Mouse (Mus musculus) large intestine, adult 2 months (tissue): ENCODE measurements around the gene Serpina1e. TPM values are rescaled to one million over a fixed set of nuclear protein-coding genes. Genes with fewer than 3 reads are reported as not detected.

Experiments
- DNase-seq: peaks from one replicate; pipeline ENCODE4 v3.0.0-alpha.2; 2012; ENCODE audit warnings: low read depth, low spot score
- WGBS: fragments of 180-500 bp; shearing (Covaris S2); methylation state at CpG from one replicate; pipeline ENCODE4 v1.1.7; 2018; 5-methylcytosine and 5-hydroxymethylcytosine counted together
- polyA plus RNA-seq: library from polyadenylated mRNA; depleted of rRNA; stranded (reverse); fragments of >200 nt; gene quantifications from 2 replicates; pipeline ENCODE4 v1.2.3, GENCODE M21; 2012; rRNA removed

Gene Serpina1e
- 0.73 and 1.7 TPM in 2 replicates for polyA plus RNA-seq

DNA sequence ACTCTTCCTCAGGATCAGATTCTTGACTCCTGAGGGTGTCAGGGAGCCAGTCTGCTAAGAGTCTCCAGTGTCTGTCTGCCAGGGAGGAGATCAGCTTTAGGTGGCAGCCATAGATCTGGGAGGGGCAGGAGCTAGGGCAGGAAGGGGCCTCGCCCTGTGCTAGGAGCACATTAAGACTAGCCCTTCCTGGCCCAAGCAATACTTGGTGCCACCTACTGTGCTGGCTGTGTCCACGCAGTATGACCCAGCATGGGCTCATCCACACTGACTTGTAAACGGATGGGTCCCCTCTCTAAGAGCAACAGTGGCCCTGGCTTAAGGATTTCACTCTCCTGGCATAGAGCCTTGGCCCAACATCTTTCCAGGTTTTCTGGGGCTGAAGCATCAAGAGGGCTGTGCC lies at the start of gene Serpina1e:
TSS of gene Serpina1e (minus strand) at position 178 of the 400 bp plus-strand sequence.
- 58% methylated on average over 3 of the region's 3 CpGs for WGBS
- DNase-seq = no peak

DNA sequence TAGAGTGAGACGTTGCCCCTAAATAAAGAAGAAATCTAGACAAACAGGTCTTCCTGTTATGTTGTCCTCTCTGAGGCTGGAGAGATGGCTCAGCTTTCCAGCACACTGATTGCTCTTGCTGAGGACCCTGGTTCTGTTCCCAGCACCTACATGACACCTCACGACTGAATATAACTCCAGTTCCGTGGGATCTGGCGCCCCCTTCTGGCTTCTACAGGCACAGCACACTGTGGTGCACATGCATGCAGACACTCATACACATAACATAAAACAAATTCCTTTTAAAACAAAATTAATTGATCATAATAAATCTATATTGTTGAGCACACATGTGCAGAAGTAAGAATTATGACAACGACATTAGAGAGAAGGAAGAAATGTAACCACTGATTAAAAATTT lies 45.9 kb upstream of the Serpina1e start:
- WGBS = 88% methylated on average over 5 of the region's 5 CpGs
- no peak for DNase-seq

DNA sequence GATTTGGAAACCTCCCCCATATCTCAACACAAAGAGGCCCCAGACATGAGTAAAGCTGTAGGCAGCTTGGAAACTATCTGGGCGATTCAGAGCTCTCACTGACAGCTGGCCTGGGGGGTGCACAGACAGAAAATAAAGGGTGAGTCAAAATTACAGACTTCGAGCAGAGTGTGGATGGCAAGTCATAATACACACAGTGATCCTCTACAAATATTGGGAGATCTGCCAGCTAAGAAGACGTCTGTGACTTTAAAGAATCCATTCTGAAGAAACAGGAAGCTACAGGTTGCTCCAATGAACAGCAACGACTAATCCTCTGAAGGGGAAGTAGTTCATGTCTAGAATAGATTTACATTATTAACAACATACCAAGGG lies 44.5 kb upstream of the Serpina1e start:
- DNase-seq = no peak
- WGBS = 5% methylated on average over 4 of the region's 4 CpGs

DNA sequence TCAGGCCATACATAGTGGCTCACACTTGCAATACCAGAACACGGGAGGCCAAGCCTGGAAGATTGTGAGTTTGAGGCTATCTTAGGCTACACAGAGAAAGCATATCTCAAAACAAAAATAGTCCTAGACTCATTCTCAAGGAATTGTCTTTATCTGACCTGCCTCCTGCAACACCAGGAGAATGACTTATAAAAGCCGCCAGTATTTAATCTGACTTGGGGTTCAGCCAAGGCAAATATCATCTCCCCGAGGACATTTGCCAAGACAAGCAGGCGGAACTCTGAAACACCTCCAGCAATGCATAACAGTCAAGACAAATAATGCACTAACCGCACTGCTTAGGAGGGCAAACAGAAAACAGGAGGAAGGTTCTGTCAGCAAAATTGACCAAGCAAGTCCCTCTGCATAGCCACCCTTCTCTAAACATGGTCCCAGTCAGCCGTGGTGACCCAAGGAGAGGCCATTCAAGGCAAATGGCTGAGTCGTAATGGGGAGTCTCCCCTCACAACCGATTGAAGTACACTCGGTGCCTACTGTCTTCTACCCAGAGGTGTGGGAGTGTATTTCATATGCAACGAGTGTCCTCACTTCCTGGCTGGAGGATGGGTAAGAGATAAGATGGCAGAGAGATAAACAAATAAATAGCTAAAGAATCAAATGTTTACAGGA lies 43.9 kb upstream of the Serpina1e start:
- DNase-seq = peak; percentile 70
- WGBS = 18% methylated on average over 10 of the region's 10 CpGs

DNA sequence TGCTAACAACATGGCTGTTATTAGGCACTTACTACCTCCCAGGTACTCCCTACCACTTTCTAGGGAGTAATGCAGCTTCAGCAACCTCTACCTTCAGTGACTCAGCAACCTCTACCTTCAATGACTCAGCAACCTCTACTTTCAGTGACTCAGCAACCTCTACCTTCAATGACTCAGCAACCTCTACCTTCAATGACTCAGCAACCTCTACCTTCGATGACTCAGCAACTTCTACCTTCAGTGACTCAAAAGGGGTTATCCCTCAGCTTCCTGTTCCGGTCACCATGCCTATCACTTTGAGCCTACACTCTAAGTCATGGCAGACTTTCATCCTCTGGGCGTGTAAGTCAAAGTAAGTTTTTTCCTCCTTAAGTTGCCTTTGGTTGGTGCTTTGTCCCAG lies 41.8 kb upstream of the Serpina1e start:
- DNase-seq = no peak
- WGBS = 87% methylated on average over 3 of the region's 3 CpGs

DNA sequence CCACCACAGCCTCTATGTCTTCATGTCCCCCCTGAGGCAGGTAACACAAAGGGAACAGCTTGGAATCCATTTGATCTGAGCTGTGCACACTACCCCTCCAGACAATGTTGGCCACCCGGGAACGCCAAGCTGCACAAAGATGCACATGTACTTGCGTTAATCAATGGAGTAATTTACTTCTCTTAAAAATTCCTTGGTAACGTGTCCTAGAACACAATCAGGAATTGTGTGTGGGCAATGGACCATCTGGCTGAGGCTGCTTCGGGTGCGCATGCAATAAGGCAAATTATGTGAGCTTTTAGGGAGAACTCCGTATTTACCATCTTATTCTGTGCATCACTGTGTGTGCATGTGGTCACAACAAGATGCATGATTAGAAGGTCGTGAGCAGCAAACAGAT lies 40.8 kb upstream of the Serpina1e start:
- WGBS = 88% methylated on average over 8 of the region's 8 CpGs
- DNase-seq = no peak

DNA sequence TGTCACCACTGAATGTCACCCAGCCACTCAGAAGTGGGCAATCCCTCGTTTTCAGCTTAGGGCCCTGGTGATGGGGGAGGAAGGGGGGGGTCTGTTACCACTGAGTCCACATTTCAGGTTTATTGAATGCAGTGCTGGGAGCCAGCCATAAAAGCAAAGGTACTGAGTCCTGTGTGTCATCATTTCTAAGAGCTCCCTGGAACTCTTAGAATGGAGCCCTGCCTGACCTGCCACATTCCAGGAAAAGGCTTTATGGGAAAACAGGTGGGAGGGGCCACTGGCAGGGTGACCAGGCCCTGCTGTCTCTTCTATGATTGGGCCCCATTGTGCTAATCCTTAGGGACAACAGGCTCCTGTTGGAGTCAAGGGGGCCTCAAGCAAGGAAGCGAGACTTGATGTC lies 37.7 kb upstream of the Serpina1e start:
- no peak for DNase-seq
- 50% methylated on average over 2 of the region's 2 CpGs for WGBS

DNA sequence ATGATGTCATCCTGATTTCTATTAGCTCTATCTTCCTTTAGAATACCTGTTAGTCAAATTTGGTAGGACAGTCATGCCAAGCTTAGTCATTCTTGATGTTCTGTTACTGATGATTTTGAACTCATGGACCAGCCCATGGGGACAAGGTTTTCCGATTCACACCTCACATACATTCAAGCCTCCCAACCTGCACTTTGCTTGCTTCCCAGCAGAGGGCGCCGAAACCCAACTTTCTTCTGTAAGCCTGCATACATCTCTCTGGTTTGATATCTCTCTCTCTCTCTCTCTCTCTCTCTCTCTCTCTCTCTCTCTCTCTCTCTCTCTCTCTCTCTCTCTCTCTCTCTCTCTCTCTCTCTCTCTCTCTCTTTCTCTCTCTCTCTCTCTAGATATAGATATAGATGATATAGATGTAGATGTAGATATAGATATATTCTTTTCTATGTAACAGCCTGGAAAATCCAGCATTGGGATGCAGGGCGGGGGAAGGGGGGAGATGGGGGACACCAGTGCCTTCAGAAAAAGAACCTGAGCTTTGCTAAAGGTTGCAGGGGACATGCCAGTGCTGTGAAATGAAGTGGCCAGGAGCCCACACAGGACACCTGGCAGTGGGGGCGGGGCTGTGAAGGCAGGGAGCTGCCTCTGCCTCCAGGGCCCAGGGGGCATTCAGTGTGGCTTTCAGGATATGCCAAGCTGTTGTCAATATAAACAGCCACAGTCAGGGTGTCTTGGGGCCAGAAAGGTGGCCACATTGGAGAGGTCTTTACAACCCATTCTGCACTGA lies 36.7 kb upstream of the Serpina1e start:
- WGBS = 33% methylated on average over 5 of the region's 5 CpGs

DNA sequence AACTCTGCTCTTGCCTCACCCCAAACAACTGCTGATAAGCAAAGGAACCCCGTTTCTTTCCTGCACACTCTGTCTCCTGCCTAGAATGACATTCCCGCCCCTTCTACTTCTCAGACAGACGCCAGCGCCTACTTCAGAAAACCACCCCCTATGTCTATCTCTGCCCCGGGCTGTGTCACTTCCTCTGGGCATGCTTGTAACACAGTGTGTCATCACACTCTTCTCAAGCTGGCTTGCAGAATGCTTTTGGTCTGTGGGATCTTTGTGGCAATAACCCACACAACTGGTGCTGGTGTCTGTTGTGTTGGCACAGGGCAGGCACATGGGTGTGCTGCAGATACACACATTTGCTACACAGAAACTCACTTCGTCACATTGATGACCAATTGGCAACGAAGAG lies 34.2 kb upstream of the Serpina1e start:
- 65% methylated on average over 7 of the region's 7 CpGs for WGBS
- no peak for DNase-seq

More for the DNA sequence above, 36.7 kb upstream of the Serpina1e start:
- peak; percentile 29 for DNase-seq

DNA sequence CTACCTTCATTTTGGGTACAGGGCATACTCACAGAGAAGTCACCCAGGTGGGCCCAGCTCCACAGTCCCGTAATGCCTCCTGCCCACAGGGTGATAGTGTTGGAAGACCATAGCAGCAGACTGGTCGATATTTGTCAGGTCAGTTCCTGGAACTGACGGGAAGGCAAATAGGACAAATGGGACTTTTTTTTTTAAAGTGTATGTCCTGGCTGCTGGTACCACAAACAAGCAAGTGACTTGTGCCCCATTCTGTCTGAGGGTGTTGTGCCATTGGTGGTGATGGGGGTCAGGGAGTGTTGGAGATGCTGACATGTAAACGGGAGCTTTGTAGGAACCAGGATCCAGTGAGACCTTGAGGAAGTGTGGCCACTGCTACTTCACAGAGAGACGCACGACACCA lies 31.1 kb upstream of the Serpina1e start, which contains the start of gene Serpina11:
TSS of gene Serpina11 (minus strand) at position 101 of the 400 bp plus-strand sequence.
- 84% methylated on average over 6 of the region's 6 CpGs for WGBS
- no peak for DNase-seq

DNA sequence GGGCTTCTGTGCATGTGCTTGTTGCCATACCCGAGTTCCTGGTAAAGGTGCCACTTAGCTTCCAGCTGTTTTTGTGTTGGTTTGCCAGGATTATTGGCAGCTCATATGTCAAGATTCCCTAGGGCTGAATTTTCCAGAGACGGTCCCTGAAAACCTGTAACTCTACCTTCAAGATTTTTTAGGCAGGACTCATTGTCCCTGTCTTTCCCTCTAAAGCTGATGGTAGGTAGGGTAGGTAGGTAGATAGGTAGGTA lies 30.7 kb upstream of the Serpina1e start:
- WGBS = 46% methylated on average over 2 of the region's 2 CpGs
- DNase-seq = no peak

DNA sequence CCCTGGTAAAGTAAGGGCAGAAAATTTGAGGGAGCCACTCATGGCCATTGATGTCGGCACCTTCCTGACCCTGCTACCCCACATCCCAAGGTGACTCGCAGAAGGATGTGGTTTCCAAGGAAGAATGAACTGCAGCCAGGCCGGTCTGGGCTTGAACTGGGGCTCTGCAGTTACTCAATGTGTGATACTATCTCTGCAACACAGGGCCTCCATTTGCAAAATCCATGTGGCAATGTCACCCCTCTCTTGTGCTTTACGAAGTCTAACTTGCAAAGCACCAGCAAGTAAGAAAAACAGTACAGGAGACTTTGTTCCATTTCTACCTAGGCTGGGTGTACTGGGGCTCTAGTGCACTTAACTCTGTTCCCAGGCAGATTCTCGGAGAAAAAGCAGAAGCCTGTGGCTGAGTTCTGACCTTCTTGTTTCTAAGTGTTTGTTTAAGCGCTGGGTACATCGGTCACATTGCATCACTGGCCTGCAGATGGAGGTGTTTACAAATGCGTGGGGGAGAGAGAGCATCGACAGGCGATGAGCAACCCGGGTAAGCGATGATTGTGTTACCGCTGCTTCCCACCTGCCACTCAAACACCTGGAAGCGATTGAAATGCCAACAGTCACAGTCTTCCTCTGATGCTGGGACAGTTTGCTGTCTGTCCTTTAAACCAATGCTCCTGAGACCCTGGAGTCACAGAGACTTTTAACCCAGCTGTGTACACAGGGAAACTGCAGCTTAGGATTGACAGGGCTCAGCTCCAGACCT lies 30.2 kb upstream of the Serpina1e start:
- 26% methylated on average over 14 of the region's 14 CpGs for WGBS
- no peak for DNase-seq

DNA sequence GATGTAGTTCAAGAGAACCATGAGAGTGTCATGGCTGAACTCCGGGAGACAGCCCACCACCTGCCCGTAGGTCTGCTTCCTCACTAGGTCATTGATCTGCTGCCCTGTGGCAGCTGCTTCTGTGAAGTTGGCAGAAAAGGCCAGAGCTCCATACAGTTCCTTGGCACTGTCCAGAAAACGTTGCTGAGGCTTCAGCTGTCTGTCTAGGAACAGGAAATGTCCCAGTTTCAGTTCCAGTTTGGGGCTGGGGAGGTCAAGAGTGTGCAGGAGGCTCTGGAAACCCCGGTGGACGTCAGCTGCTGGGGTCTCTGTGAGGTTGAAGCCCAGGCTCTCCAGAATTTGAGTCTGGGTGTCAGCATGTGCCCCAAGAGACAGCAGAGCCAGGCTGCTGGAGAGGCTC lies 27.1 kb upstream of the Serpina1e start:
- 48% methylated on average over 5 of the region's 5 CpGs for WGBS
- no peak for DNase-seq

DNA sequence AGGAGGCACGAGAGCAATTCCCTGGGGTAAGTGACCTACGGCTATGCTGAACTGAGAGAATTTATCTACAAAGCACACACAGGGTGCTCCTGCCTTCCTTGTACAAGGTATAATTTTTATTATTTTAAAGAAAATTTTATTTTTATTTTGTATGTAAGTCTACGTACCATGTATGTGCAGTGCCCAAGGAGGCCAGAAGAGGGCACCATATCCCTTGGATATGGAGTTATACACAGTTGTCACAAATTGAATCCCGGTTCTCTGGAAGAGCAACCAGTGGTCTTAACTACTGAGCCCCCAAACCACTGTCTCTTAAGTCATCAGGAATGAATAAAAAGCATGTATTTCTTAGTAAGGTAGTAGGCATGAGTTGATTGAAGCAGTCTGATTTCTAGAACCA lies 26.2 kb upstream of the Serpina1e start:
- WGBS = 59% methylated on average over 4 of the region's 4 CpGs
- no peak for DNase-seq

DNA sequence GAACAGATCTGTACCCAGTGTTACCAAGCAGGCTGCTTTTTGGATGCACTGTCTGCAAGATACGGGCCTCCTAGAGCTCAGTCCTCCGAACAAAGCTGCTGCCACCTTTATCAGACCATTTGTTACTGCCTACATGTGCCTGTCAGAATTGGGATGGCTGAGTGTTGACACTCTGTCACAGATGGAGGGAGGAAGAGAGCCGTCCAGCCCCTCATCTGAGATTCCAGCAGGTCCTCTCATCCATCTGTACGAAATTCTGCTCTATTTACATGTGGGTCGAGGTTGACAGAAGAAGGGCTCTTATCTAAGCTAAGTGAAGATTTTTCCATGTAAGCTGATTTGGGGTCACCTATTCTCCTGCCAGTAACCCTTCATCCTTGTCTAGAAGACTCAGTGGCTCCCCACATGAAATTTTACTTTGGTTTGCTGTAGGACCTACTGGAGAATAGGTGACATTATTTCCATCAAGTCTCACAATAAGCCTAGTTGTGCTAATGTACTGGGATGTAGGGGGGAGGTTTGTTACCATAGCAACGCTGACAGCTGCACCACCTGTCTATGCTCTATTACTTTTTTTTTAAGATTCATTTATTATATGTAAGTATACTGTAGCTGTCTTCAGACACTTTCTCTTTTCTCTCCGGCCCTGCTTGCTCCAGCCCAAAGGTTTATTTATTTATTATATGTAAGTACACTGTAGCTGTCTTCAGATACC lies 23.0 kb upstream of the Serpina1e start:
- DNase-seq = no peak
- 69% methylated on average over 7 of the region's 7 CpGs for WGBS

DNA sequence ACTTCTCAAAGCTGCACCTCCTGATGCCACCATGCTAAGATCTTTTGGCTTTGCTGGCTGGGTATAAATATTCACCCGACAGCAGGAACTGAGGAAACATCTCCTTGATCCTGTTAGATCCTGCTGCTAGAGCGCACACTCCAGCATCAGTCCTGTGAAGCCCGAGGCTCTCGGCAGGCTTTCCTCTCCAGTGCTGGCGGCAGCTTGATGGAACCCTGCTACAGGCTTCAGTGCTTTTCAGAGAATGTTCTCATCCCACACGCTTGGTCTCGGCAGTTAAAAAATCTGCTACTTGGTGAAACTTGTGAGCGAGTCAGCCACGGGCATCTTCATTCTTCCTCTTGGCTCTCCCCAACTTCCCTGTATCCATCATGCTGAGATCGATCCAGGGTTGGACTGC lies 19.5 kb upstream of the Serpina1e start:
- WGBS = 88% methylated on average over 10 of the region's 10 CpGs
- DNase-seq = no peak

DNA sequence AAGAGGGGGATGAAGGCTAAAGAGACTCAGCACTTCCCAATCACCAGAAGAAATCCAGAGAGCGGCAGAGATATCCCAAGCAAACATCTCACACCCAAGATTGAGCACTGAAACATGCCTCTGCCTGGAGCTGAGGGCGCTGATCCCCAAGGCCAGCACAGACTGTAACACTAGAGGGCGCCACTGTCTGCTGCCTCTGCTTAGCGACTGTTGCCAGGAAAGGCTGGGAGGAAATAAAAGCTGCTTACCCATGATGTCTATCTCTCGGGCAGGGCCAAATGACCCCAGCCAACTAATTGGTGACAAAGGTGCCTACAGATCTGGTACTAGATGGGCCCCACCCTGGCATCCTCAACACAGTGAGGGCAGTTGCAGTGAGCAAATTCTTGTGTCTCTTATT lies 19.1 kb upstream of the Serpina1e start:
- DNase-seq = no peak

DNA sequence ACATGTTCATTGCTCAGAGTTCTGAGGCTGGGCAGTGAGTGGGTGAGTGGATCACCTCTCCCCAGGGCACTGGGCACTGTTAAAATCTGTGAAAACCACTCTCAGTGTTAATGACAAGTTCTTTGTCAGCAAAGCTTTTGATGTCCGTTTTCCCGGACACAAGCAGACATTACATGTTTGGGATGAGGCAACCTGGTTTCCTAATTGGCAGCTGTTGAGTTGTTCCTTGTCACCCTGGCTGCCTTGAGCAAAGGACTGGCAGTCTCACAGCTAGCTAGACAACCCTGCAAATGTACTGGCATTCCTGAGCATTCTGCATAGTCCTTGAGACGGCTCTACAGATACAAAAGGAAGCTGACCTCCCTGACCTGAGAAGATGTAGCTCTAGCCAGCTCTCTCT lies 18.3 kb upstream of the Serpina1e start:
- no peak for DNase-seq
- WGBS = 74% methylated on average over 3 of the region's 3 CpGs

More for the DNA sequence above, 19.1 kb upstream of the Serpina1e start:
- WGBS = 30% methylated on average over 5 of the region's 5 CpGs

DNA sequence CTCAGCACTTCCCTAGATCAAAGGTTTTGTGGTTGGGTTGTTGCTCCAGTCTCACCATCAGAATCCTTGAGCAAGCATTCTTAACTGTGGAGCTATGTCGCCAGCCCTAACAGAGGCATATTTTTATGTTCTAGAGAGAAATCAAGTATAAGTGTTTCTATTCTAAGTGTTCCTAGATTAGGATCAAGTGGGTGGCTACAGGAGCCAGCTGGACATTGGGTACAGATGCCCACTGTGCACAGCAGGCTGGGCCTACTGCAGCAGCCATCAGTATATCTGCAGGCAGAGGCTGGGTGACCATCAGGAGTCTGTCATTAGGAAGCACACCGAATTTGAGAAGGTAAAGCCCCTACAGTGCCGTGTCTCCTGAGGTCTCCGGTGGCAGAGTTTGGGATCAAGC lies 12.3 kb upstream of the Serpina1e start:
- 88% methylated on average over 4 of the region's 4 CpGs for WGBS
- no peak for DNase-seq

DNA sequence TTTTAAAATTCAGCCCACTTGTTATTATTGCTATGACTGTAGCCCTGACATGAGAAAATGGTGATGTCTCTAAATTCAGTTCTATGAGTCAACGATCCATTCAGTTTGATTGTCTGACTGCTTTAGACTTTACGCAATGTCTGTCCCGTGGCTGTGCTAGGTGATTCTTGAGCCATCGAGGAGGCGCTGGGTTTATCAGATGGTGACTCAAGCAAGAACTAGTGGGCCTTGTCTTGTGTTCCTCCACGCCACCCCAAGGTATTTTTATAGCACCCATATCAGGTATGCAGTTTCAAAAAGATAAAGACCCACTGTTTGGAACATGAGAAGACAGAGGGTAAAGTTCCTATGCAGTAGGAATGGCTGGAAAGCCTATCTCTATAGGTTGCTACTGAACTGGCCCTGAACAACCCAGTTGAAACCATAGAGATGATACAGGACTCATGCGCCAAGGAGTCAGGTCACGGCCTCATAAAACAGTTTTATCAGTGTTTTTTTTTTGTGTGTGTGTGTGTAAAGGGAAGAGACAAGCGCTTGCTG lies 10.9 kb upstream of the Serpina1e start:
- 36% methylated on average over 9 of the region's 9 CpGs for WGBS
- DNase-seq = no peak
